ENCODE assay signal across 12 mouse cellular contexts in the genomic region with DNA sequence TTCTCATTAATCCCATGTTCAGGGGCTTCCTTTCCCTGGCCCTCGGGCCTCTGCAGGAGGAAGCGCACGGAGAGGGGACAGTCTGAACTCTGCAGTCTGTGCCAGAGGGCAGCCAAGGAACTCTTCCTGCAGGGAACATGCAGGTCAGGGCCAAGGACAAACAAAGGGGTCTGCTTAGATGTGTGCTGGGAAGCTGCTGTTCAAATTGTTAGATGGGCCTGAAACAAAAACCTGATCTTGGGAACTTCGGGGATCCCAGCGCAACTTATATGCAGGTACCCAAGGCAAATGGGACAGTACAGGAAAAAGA.
DNase-seq lines count a peak whose midpoint lies in the region; ATAC-seq and TF ChIP-seq lines count a peak whose summit lies in the region.
"Had no signal": no experiment of that assay in that cellular context is flagged by ENCODE, and none has a peak within 500 bp of the region (broad histone marks: within the 10 kb centered on the region; RNA-seq: fewer than 3 reads in every experiment).

No protein-coding gene starts in this region.

- H3K4me2 ChIP-seq in kidney, embryonic 16.5 days (replicated peaks; ENCODE audit: low read depth, low read length), result no peak overlapping the region
- no peak overlapping the region for H3K4me2 ChIP-seq in heart, embryonic 15.5 days
- H3K4me2 ChIP-seq: liver, embryonic 13.5 days had no signal

- no peaks in the 10 kb centered on the region for H3K27me3 ChIP-seq in kidney, adult 2 months (replicated peaks; ENCODE audit: control insufficient read depth, insufficient read depth, low read length)
- no peaks in the 10 kb centered on the region for H3K27me3 ChIP-seq in kidney, embryonic 16.5 days (ENCODE audit: insufficient read depth, low read length)
- H3K27me3 ChIP-seq in heart, embryonic 15.5 days, result no peaks in the 10 kb centered on the region
- H3K27me3 ChIP-seq: liver, embryonic 13.5 days had no signal

- H3K27ac ChIP-seq in kidney, adult 2 months (ENCODE audit: insufficient read depth, low read depth, low read length), result peak overlapping the region; percentile 56; the same call in 1 of the 2 replicates
- no peak overlapping the region for H3K27ac ChIP-seq in kidney, embryonic 16.5 days (ENCODE audit: low read length)
- peak overlapping the region; percentile 26; the same call in 1 of the 2 replicates for H3K27ac ChIP-seq in heart, embryonic 15.5 days
- H3K27ac ChIP-seq: liver, embryonic 13.5 days had no signal

- WGBS in kidney, adult 2 months, result 62% methylated on average over 5 of the region's 5 CpGs
- WGBS in kidney, embryonic 16.5 days, result 64% methylated on average over 5 of the region's 5 CpGs
- 62% methylated on average over 5 of the region's 5 CpGs for WGBS in heart, embryonic 15.5 days

- H3K36me3 ChIP-seq in kidney, adult 2 months (ENCODE audit: control insufficient read depth, insufficient read depth, low read length), result no peaks in the 10 kb centered on the region
- H3K36me3 ChIP-seq in kidney, embryonic 16.5 days (ENCODE audit: insufficient read depth, low read length), result no peaks in the 10 kb centered on the region
- H3K36me3 ChIP-seq in heart, embryonic 15.5 days, result no peaks in the 10 kb centered on the region
- H3K36me3 ChIP-seq: liver, embryonic 13.5 days had no signal

- no peak for TF ChIP-seq CTCF in kidney, adult 2 months (conservative IDR thresholded peaks at IDR 0.05; ENCODE audit: insufficient read depth, insufficient read length, low read depth, low read length)

- H3K4me3 ChIP-seq in kidney, adult 2 months (ENCODE audit: insufficient read depth, low read depth, low read length), result no peak overlapping the region
- H3K4me3 ChIP-seq in kidney, embryonic 16.5 days (ENCODE audit: low read length), result no peak overlapping the region
- no peak overlapping the region for H3K4me3 ChIP-seq in heart, embryonic 15.5 days
- H3K4me3 ChIP-seq: liver, embryonic 13.5 days had no signal

- no peak overlapping the region for H3K9ac ChIP-seq in kidney, embryonic 16.5 days (replicated peaks; ENCODE audit: low read length)
- H3K9ac ChIP-seq in heart, embryonic 15.5 days, result no peak overlapping the region
- H3K9ac ChIP-seq: liver, embryonic 13.5 days had no signal

- H3K4me1 ChIP-seq in kidney, adult 2 months (ENCODE audit: control insufficient read depth, insufficient read depth, low read length), result peaks cover 4% of the 10 kb centered on the region; the same call in 1 of the 2 replicates
- no peaks in the 10 kb centered on the region for H3K4me1 ChIP-seq in kidney, embryonic 16.5 days (ENCODE audit: insufficient read depth, low read length)
- peaks cover 22% of the 10 kb centered on the region for H3K4me1 ChIP-seq in heart, embryonic 15.5 days (replicated peaks)
- H3K4me1 ChIP-seq: liver, embryonic 13.5 days had no signal

- H3K9me3 ChIP-seq in kidney, embryonic 16.5 days (ENCODE audit: low read length), result no peaks in the 10 kb centered on the region
- H3K9me3 ChIP-seq in heart, embryonic 15.5 days (replicated peaks), result no peaks in the 10 kb centered on the region
- H3K9me3 ChIP-seq: liver, embryonic 13.5 days had no signal

- DNase-seq in kidney, adult 2 months, result peak; percentile 22
- DNase-seq in 3134 (ENCODE audit: extremely low read depth, insufficient read length, low spot score), result peak; percentile 6
- peak; percentile 5 for DNase-seq in adrenal gland, postnatal 25 days
- no peak for DNase-seq in MN1 (ENCODE audit: low spot score)
- DNase-seq in layer of hippocampus, postnatal 10 days (ENCODE audit: low spot score in 2 of 2), result no peak
- no peak for DNase-seq in T-cell, adult 2 months (ENCODE audit: low spot score)
- DNase-seq: cerebellum, adult 9-10 months; liver, embryonic 13.5 days; right cerebral cortex, postnatal 14 days had no signal

- no peak for ATAC-seq in kidney, embryonic 16.5 days (ENCODE audit: low FRiP score, low TSS enrichment)
- no peak for ATAC-seq in heart, embryonic 15.5 days (replicated peaks; ENCODE audit: insufficient number of reproducible peaks, insufficient read depth, low FRiP score, low read depth)
- ATAC-seq: activated CD4-positive, CD25-positive, alpha-beta regulatory T cell, adult 4 months had no signal

- no peak for TF ChIP-seq POLR2A in kidney, adult 2 months (IDR thresholded peaks at IDR 0.05; ENCODE audit: low read depth, low read length)

Comparison
In these comparisons a context has a peak if more than half of its experiments do, and no peak if none do; other contexts are left out.
1. DNase-seq: peak in kidney, adult 2 months (single experiment), 3134 (single experiment) and adrenal gland, postnatal 25 days (single experiment); none in MN1 (single experiment), layer of hippocampus, postnatal 10 days (0 of 2) and T-cell, adult 2 months (single experiment).